Mouse (Mus musculus) liver, adult (tissue): ENCODE measurements around the gene Prrc2a.

Source experiments
- GATA4 ChIP-seq: IDR thresholded peaks from 2 replicates; pipeline ENCODE4 v1.6.1; 2014; ENCODE audit warnings: mild to moderate bottlenecking, low read length; ENCODE audit not compliant: insufficient replicate concordance

The Prrc2a gene

DNA sequence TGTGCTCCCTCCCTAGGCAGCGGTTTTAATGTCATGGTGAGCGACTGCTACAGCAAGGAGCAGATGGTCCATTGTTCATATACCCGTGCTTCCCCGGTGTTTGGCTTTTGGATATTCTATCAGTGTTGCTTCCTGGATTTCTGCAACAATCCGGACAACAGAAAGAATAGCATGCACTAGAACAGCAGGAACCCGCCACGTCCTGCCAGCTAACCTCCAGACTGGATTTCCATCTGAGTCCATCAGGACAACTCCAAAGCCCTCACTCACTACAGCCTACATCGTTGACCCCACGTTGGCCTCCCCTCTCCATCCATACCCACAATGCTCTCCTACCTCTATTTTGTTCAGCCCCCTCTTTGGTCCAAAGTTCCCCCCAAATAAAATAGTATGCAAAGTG, 52.9 kb downstream of the Prrc2a start:
- TF ChIP-seq GATA4: peak; percentile 48; the same call in 1 of the 2 replicates

GRCm38 (mm10) chr17:35108097-35108496, 56.6 kb downstream of the Prrc2a start, which contains the start of gene Ly6g5c:
TSS of gene Ly6g5c (plus strand) at chr17:35108279.
- TF ChIP-seq GATA4: no peak

- TF ChIP-seq GATA4: no peak
These were observed 58.2 kb downstream of the Prrc2a start for GRCm38 (mm10) chr17:35106522-35106921.

DNA sequence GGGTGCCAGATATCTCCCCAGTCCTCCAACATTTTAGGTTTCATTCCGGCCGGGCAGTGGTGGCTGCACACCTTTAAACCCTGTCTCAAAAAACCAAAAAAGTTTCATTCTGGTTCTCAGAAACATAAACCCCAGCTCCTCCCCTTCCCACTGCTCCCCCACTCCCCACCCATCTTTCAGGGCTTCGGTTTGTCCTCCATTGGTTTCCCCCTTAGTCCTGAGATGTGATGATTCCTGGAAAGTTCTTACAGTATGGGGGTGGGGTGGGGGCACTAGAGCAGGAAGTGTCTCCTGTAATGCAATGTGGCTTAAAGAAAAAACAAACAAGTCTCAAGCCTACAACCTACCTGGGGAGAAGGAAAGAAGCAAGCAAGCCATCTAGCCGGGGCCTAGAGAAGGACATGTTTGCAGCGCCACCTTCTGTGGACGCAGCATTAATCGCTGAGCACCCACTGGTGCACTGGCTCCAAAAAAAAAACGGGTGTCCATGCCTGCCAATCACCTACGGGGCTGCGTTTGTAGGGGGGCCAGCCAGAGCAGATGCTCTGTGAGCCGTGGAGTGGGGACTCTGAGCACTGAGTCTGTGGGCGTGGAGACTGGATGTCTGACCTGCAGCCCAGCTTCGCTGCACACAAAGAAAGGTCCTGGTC, 58.8 kb downstream of the Prrc2a start:
- TF ChIP-seq GATA4: no peak

GRCm38 (mm10) chr17:35104754-35105153, 59.9 kb downstream of the Prrc2a start:
- no peak for TF ChIP-seq GATA4

DNA sequence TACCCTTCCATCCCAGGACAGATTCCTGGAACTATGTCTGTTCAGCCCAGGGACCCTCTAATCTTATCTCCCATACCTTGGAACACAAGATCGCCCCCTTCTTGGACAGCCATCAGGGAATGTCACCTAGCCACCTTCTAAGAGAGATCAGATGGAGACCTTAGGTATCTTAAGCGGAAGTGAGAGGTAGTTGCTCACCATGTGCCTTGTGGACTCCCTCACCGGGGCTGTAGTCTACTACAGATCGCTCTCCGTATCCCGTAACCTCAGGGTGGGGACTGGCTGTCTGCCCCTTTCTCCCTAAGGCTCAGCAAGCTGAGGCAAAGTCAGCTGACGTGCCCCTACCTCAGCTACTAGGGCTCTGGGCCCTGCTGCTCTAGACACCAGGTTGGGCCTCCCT, 60.6 kb downstream of the Prrc2a start:
- no peak for TF ChIP-seq GATA4

GRCm38 (mm10) chr17:35103221-35103690, 61.4 kb downstream of the Prrc2a start:
- TF ChIP-seq GATA4: no peak

DNA sequence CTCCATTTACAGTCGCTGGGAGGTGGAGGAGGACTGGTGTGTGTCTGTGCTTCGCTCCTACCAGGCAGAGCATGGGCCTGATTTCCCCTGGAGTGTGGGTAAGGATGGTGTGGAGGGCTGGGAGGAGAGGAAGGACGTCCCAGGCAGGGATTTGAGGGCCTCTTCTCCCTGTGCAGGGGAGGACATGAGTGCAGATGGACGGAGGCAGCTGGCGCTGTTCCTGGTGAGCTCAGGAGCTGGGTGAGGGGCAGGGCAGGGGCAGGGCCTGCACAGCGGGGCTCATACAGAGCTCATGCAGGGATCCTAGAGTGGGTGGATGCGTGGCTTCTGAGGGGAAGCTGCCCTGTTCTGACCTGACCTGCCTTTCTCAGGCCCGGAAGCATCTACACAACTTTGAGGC, 62.4 kb downstream of the Prrc2a start:
- TF ChIP-seq GATA4: no peak

DNA sequence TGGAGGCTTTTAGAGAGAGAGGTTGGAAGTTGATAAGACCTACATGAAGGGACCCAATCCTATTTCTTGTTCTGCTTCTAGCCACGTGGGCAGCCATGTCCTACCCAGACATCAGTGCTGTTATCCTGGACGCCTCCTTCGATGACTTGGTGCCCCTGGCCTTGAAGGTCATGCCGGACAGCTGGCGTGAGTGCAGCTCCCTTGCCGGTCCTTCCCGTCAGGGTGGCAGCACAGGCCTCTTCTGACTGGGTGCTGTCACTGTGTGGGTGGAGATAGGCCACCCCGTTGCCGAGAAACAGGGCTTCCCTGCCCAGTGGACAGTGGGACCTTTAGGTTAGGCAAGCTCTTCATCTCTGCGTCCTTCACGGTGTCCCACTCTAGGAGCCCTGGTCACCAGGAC, 63.5 kb downstream of the Prrc2a start:
- TF ChIP-seq GATA4: no peak

DNA sequence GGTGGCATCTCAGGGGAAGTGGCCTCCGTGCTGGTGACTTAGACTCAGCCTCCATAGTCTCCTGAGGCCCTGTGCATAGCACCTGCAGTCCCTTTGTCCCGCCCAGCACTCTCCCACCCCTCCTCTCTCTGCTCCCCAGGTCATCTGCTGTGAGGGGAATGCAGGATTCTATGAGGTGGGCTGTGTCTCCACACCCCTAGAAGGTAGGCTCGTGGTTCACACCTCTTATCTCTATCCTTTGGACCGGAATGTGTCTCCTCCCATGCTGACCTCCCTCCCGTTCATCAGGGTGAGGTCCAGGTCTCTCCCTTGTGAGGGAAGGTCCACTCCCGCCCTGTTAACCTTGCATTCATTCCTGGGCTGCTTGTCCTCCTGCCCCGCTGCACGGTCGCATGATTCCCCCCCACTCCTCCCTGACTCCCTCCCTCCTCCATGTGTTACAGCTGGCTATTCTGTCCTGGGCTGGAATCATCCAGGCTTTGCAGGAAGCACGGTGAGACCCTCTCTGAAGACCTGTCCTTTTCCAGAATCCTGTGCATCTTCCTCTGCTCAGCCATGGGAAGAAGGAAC, 64.4 kb downstream of the Prrc2a start:
- no peak for TF ChIP-seq GATA4
